Mouse (Mus musculus) hindbrain, embryonic 16.5 days (tissue): ENCODE results near the gene Eef1b2. TPM values are rescaled to one million over a fixed set of nuclear protein-coding genes. Genes with fewer than 3 reads are reported as not detected.

Experiments used
- ATAC-seq: fragments of 200-750 bp; cut with Nextera tagmentation; 2 replicates; pipeline ENCODE4 v1.8.0; 2017; ENCODE audit warnings: moderate TSS enrichment, moderate library complexity
- H3K27ac ChIP-seq: fragments of 300-500 bp; sonication (generic); 2 replicates; pipeline ENCODE4 v1.5.1; 2014; ENCODE audit warnings: low read depth, mild to moderate bottlenecking, control low read depth, low read length, moderate library complexity
- H3K27me3 ChIP-seq: fragments of 300-500 bp; sonication (generic); replicated peaks from 2 replicates; pipeline ENCODE4 v1.6.1; 2014; ENCODE audit warnings: low read length; ENCODE audit not compliant: control insufficient read depth, insufficient read depth
- H3K36me3 ChIP-seq: fragments of 300-500 bp; sonication (generic); 2 replicates; pipeline ENCODE4 v1.6.1; 2014; ENCODE audit warnings: mild to moderate bottlenecking, low read length, moderate library complexity, mixed read lengths; ENCODE audit not compliant: control insufficient read depth, insufficient read depth
- H3K4me1 ChIP-seq: fragments of 300-500 bp; sonication (generic); 2 replicates; pipeline ENCODE4 v1.6.1; 2014; ENCODE audit warnings: low read depth, low read length; ENCODE audit not compliant: control insufficient read depth, insufficient read depth
- H3K4me2 ChIP-seq: fragments of 300-500 bp; sonication (generic); 2 replicates; pipeline ENCODE4 v1.6.1; 2014; ENCODE audit warnings: mild to moderate bottlenecking, low read length, control low read depth, moderate library complexity
- H3K4me3 ChIP-seq: fragments of 300-500 bp; sonication (generic); 2 replicates; pipeline ENCODE4 v1.5.1; 2014; ENCODE audit warnings: mild to moderate bottlenecking, low read length, control low read depth, moderate library complexity
- H3K9ac ChIP-seq: fragments of 300-500 bp; sonication (generic); 2 replicates; pipeline ENCODE4 v1.6.1; 2014; ENCODE audit warnings: low read depth, mild to moderate bottlenecking, control low read depth, low read length, moderate library complexity
- H3K9me3 ChIP-seq: fragments of 300-500 bp; sonication (generic); 2 replicates; pipeline ENCODE4 v1.6.1; 2014; ENCODE audit warnings: mild to moderate bottlenecking, low read length, moderate library complexity; ENCODE audit not compliant: control insufficient read depth
- WGBS: fragments of 180-500 bp; shearing (Covaris S2); extraction: QIAGEN DNeasy Blood & Tissue Kit; methylation state at CpG from one replicate; pipeline ENCODE4 v1.1.7; 2014; 5-methylcytosine and 5-hydroxymethylcytosine counted together
- microRNA-seq: library from miRNA; unstranded; fragments of <30 nt; microRNA quantifications from one replicate; pipeline ENCODE4, GENCODE M21; 2017
- polyA plus RNA-seq: library from polyadenylated mRNA; unstranded; fragments of >200 nt; fragmentation: Nextera tagmentation; extraction: Ambion mirVana; gene quantifications from 2 replicates; pipeline ENCODE4 v1.2.1, GENCODE M21; 2015

Gene Eef1b2
- polyA plus RNA-seq, 1 experiment from 2014 or later = 454 TPM

DNA sequence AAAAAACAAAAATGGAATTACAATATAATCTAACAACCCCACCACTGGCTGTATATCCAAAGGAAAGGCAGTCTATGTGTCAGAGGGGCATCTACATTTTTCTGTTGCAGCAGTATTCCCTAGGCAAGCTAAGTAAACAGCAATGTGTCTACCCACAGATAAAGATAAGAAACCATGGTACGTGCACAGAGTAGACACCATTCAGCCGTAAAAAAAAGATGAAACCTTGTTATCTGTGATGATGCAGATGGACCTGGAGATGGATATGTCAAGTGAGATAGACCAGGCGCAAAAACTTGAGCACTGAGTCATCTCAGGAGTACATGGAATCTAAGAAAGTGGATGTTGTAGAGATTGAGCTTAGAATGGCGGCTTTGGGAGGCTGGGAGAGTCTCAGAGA, 48.4 kb downstream of the Eef1b2 start:
- Histone ChIP-seq H3K9me3 (no peaks in the 10 kb centered on the region), H3K27me3 (no peaks in the 10 kb centered on the region), H3K27ac (no peak overlapping the region), H3K4me3 (no peak overlapping the region), H3K4me2 (no peak overlapping the region), H3K9ac (no peak overlapping the region), H3K4me1 (no peaks in the 10 kb centered on the region), H3K36me3 (no peaks in the 10 kb centered on the region)
- WGBS = 92% methylated on average over 4 of the region's 4 CpGs
- no peak for ATAC-seq

DNA sequence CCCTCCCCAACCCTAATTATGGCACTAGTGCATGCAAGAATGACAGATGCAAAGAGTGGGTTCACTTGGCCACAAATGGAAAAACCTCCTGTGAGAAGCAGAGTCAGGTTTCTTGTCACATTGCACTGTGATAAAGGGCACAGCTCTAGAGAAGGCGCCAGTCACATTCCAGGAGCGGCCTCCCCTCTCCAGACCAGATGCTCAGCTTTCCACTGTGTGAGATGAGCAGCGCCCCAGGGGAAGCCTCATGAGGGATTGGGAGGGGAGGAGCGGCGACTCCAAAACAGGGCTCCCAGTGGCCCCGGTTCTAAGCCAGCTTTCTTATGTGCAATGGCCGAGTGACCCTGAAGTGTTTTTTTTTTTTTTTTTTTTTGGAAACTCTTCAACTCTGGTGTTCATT, 49.3 kb downstream of the Eef1b2 start:
- no peaks in the 10 kb centered on the region for H3K27me3 ChIP-seq
- no peak overlapping the region for H3K9ac ChIP-seq
- H3K9me3 ChIP-seq = no peaks in the 10 kb centered on the region
- H3K4me2 ChIP-seq = no peak overlapping the region
- no peaks in the 10 kb centered on the region for H3K4me1 ChIP-seq
- ATAC-seq = no peak
- H3K4me3 ChIP-seq = no peak overlapping the region
- H3K27ac ChIP-seq = no peak overlapping the region
- no peaks in the 10 kb centered on the region for H3K36me3 ChIP-seq
- WGBS = 15% methylated on average over 7 of the region's 7 CpGs

DNA sequence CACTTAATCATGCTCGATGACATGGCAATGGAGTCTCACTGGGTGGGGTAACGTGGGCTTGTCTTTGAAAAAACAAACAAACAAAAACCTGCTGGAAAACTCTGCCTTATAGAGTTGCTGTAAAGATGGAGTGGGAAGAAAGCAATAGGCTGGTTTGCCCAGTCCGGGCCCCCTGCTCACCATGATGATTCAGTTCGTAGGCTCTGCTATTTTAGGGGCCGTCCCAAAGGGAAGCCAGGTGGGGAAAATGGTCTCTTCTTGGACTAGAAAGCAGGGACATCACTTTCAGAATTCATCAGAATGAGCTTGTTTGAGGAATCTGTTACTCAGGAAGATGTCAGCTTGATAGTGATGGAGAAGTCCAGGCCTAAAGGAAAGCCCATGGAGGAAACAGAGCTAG, 50.6 kb downstream of the Eef1b2 start:
- Histone ChIP-seq H3K4me1 (no peaks in the 10 kb centered on the region), H3K9me3 (no peaks in the 10 kb centered on the region), H3K4me3 (no peak overlapping the region), H3K9ac (no peak overlapping the region), H3K36me3 (no peaks in the 10 kb centered on the region), H3K27ac (no peak overlapping the region), H3K4me2 (no peak overlapping the region), H3K27me3 (no peaks in the 10 kb centered on the region)
- ATAC-seq = no peak
- WGBS = 71% methylated on average over 5 of the region's 5 CpGs

Small RNA genes within 50 kb of the gene (microRNA-seq; reads per million reads assigned to microRNA genes)
- gene Gm24557 (not detected), gene Gm27512 (not detected)

Other genes with a start within 250 kb of the Eef1b2 start
- 7.5 and 9.1 TPM in 2 replicates for gene Ino80d, start 62.2 kb upstream of the Eef1b2 start, polyA plus RNA-seq
- 157 and 162 TPM in 2 replicates for gene Ndufs1, start within 50 bp of the Eef1b2 start, polyA plus RNA-seq
- 0.86 and 1.0 TPM in 2 replicates for gene Gpr1, start 37.7 kb downstream of the Eef1b2 start, polyA plus RNA-seq
- gene Zdbf2, start 96.4 kb downstream of the Eef1b2 start, polyA plus RNA-seq = 28.7 and 36.3 TPM in 2 replicates